Mouse (Mus musculus) hindbrain, embryonic 14.5 days (tissue): ENCODE data around the gene Kdelr3. TPM values are rescaled to one million over a fixed set of nuclear protein-coding genes. Genes with fewer than 3 reads are reported as not detected.

Source experiments
- microRNA-seq: library from miRNA; unstranded; fragments of <30 nt; microRNA quantifications from one replicate; pipeline ENCODE4, GENCODE M21; 2016
- polyA plus RNA-seq: library from polyadenylated mRNA; unstranded; fragments of >200 nt; fragmentation: Nextera tagmentation; extraction: Ambion mirVana; gene quantifications from 2 replicates; pipeline ENCODE4 v1.2.1, GENCODE M21; 2014

Kdelr3 gene
- polyA plus RNA-seq, 1 experiment from 2014 or later: 10.1 TPM

Small RNA genes lying within 50 kb of the gene (microRNA-seq; reads per million reads assigned to microRNA genes)
- not detected for gene Gm44302

Other genes starting within 250 kb of the Kdelr3 start
- gene Baiap2l2, start 230.9 kb upstream of the Kdelr3 start, polyA plus RNA-seq: 2.3 and 2.6 TPM in 2 replicates
- 21.2 and 22.9 TPM in 2 replicates for gene Pla2g6, start 188.0 kb upstream of the Kdelr3 start, polyA plus RNA-seq
- gene Maff, start 169.8 kb upstream of the Kdelr3 start, polyA plus RNA-seq: 1.1 TPM in 2 replicates
- 39.9 and 40.0 TPM in 2 replicates for gene Tmem184b, start 112.8 kb upstream of the Kdelr3 start, polyA plus RNA-seq
- gene Csnk1e, start 60.8 kb upstream of the Kdelr3 start, polyA plus RNA-seq: 184 and 213 TPM in 2 replicates
- gene Kcnj4, start 11.2 kb upstream of the Kdelr3 start, polyA plus RNA-seq: not detected in 2 replicates
- 87.3 and 92.4 TPM in 2 replicates for gene Ddx17, start 30.3 kb downstream of the Kdelr3 start, polyA plus RNA-seq
- 0.80 and 1.4 TPM in 2 replicates for gene Dmc1, start 88.7 kb downstream of the Kdelr3 start, polyA plus RNA-seq
- gene Fam227a, start 142.5 kb downstream of the Kdelr3 start, polyA plus RNA-seq: 3.3 and 7.6 TPM in 2 replicates
- gene Cby1, start 142.8 kb downstream of the Kdelr3 start, polyA plus RNA-seq: 85.4 and 85.5 TPM in 2 replicates
- gene Tomm22, start 154.4 kb downstream of the Kdelr3 start, polyA plus RNA-seq: 241 and 244 TPM in 2 replicates
- 16.1 and 18.6 TPM in 2 replicates for gene Josd1, start 171.5 kb downstream of the Kdelr3 start, polyA plus RNA-seq
- 43.1 and 43.4 TPM in 2 replicates for gene Gtpbp1, start 174.4 kb downstream of the Kdelr3 start, polyA plus RNA-seq
- gene Sun2, start 226.1 kb downstream of the Kdelr3 start, polyA plus RNA-seq: 5.9 and 6.7 TPM in 2 replicates